Mouse (Mus musculus) limb, embryonic 10.5 days (tissue): ENCODE data around the gene Shb. TPM values are rescaled to one million over a fixed set of nuclear protein-coding genes. Genes with fewer than 3 reads are reported as not detected.

Source experiments
- DNase-seq: peaks from one replicate; pipeline ENCODE4 v3.0.0-alpha.2; 2017; ENCODE audit warnings: low spot score
- H3K27ac ChIP-seq: fragments of 300-500 bp; sonication (generic); 2 replicates; pipeline ENCODE4 v1.5.1; 2016; ENCODE audit warnings: mild to moderate bottlenecking
- H3K27me3 ChIP-seq: fragments of 300-500 bp; sonication (generic); 2 replicates; pipeline ENCODE4 v1.6.1; 2016; ENCODE audit warnings: low read depth, mild to moderate bottlenecking; ENCODE audit not compliant: poor library complexity, severe bottlenecking
- H3K36me3 ChIP-seq: fragments of 300-500 bp; sonication (generic); 2 replicates; pipeline ENCODE4 v1.6.1; 2016; ENCODE audit warnings: mild to moderate bottlenecking, moderate library complexity
- H3K4me1 ChIP-seq: fragments of 300-500 bp; sonication (generic); 2 replicates; pipeline ENCODE4 v1.6.1; 2016
- H3K4me3 ChIP-seq: fragments of 300-500 bp; sonication (generic); 2 replicates; pipeline ENCODE4 v1.5.1; 2016; ENCODE audit warnings: mild to moderate bottlenecking, moderate library complexity
- H3K9me3 ChIP-seq: fragments of 300-500 bp; sonication (generic); replicated peaks from 2 replicates; pipeline ENCODE4 v1.6.1; 2016; ENCODE audit warnings: mild to moderate bottlenecking
- WGBS: fragments of 180-500 bp; shearing (Covaris S2); methylation state at CpG from one replicate; pipeline ENCODE4 v1.1.7; 2016; 5-methylcytosine and 5-hydroxymethylcytosine counted together
- polyA plus RNA-seq: library from polyadenylated mRNA; unstranded; fragments of >200 nt; fragmentation: Nextera tagmentation; extraction: Ambion mirVana; gene quantifications from 2 replicates; pipeline ENCODE4 v1.2.1, GENCODE M21; 2016

Shb gene
- polyA plus RNA-seq, 1 experiment from 2014 or later, result 4.3 TPM

GRCm38 (mm10) chr4:45497282-45497681 is 35.0 kb downstream of the Shb start:
- no peak for DNase-seq
- H3K27me3 ChIP-seq, result 0 out of 2 replicates have a peak, but pooled peaks cover 14% of the 10 kb centered on the region
- H3K4me1 ChIP-seq, result peaks cover 98% of the 10 kb centered on the region
- H3K36me3 ChIP-seq, result no peaks in the 10 kb centered on the region
- WGBS, result 33% methylated on average over 6 of the region's 6 CpGs
- peak overlapping the region; percentile 62; the same call in 1 of the 2 replicates for H3K27ac ChIP-seq
- no peak overlapping the region for H3K4me3 ChIP-seq
- H3K9me3 ChIP-seq, result no peaks in the 10 kb centered on the region

DNA sequence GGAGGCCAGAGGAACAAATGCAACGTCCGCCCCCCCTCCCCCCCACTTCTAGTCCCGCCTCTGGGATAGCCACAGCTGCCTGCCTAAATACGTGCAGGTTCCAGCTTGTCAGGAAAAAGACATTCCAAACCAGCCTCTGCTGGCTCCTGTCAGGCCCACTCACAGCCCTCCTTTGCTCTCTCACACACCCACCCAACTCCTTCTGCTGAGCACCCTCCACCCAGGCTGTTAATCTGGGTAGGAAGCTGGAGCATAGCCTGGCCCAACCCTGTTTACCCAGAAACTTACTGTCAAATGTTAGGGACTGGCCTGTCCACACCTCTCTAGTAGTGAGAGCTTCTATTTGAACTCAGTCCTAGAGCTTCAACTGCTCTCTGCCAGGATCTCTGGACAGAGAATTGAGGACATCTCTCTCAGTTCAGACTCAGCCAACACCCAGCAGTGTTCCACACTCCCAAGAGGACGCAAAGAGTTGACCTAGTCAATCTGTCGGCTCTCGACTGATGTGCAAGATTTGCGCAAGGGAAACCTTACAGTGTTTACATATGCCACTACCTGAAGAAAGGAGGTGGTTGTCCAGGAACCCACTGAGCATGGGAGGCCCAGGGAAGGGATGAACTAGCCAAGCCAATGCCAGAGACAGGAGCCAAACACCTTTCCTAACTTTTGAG is 36.6 kb downstream of the Shb start:
- Histone ChIP-seq H3K4me3 (no peak overlapping the region), H3K27me3 (0 out of 2 replicates have a peak, but pooled peaks cover 7% of the 10 kb centered on the region), H3K27ac (peak overlapping the region; percentile 78), H3K36me3 (no peaks in the 10 kb centered on the region), H3K4me1 (peaks cover 99% of the 10 kb centered on the region), H3K9me3 (no peaks in the 10 kb centered on the region)
- no peak for DNase-seq
- 51% methylated on average over 8 of the region's 8 CpGs for WGBS

- no peak for DNase-seq
- peak overlapping the region; percentile 3; the same call in 1 of the 2 replicates for H3K4me3 ChIP-seq
- H3K36me3 ChIP-seq, result no peaks in the 10 kb centered on the region
- no peaks in the 10 kb centered on the region for H3K27me3 ChIP-seq
- H3K4me1 ChIP-seq, result peaks cover 99% of the 10 kb centered on the region
- WGBS, result 5% methylated on average over 6 of the region's 6 CpGs
- peak overlapping the region; percentile 78 for H3K27ac ChIP-seq
- H3K9me3 ChIP-seq, result no peaks in the 10 kb centered on the region
Observed at GRCm38 (mm10) chr4:45493786-45494400, 38.4 kb downstream of the Shb start.

DNA sequence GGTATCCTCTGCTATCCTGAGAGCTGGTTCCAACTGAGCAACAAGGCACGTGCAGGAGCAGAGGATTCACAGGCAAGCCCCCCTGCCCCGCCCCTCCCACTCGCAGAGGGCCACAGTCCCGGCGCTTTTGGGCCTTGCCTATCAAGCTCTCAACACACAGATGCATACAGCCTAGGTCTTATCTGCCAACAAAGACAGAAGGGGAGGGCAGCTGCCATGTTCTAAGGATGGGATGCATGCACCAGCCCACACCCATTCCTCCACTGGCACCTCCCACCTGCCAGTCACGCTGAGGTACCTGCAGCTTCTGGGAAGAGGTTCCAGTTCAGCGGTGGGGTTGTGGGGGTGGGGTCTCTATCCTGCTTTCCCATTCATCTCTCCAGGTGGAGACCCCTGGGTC is 39.2 kb downstream of the Shb start:
- Histone ChIP-seq H3K27me3 (no peaks in the 10 kb centered on the region), H3K36me3 (peaks cover 3% of the 10 kb centered on the region; the same call in 1 of the 2 replicates), H3K9me3 (no peaks in the 10 kb centered on the region), H3K27ac (peak overlapping the region; percentile 78), H3K4me1 (peaks cover 99% of the 10 kb centered on the region), H3K4me3 (0 out of 2 replicates have a peak overlapping the region, but pooled peaks have one; percentile 16)
- WGBS, result 9% methylated on average over 7 of the region's 7 CpGs
- DNase-seq, result no peak

- Histone ChIP-seq H3K36me3 (peaks cover 5% of the 10 kb centered on the region; the same call in 1 of the 2 replicates), H3K4me1 (peaks cover 99% of the 10 kb centered on the region), H3K4me3 (0 out of 2 replicates have a peak overlapping the region, but pooled peaks have one; percentile 16), H3K27ac (peak overlapping the region; percentile 78), H3K27me3 (no peaks in the 10 kb centered on the region), H3K9me3 (no peaks in the 10 kb centered on the region)
- 15% methylated on average over 5 of the region's 5 CpGs for WGBS
- no peak for DNase-seq
Observed at GRCm38 (mm10) chr4:45492681-45493081, 39.6 kb downstream of the Shb start.

- Histone ChIP-seq H3K4me3 (peak overlapping the region; percentile 25), H3K36me3 (peaks cover 12% of the 10 kb centered on the region), H3K27me3 (no peaks in the 10 kb centered on the region), H3K4me1 (peaks cover 97% of the 10 kb centered on the region), H3K9me3 (no peaks in the 10 kb centered on the region), H3K27ac (peak overlapping the region; percentile 78)
- WGBS, result 37% methylated on average over 16 of the region's 16 CpGs
- DNase-seq, result no peak
Observed at GRCm38 (mm10) chr4:45491685-45492601, 40.3 kb downstream of the Shb start.

- H3K27me3 ChIP-seq, result no peaks in the 10 kb centered on the region
- peak overlapping the region; percentile 79 for H3K27ac ChIP-seq
- 5% methylated on average over 6 of the region's 6 CpGs for WGBS
- peak overlapping the region; percentile 27 for H3K4me3 ChIP-seq
- no peaks in the 10 kb centered on the region for H3K9me3 ChIP-seq
- H3K4me1 ChIP-seq, result peaks cover 90% of the 10 kb centered on the region
- DNase-seq, result no peak
- H3K36me3 ChIP-seq, result peaks cover 17% of the 10 kb centered on the region
Observed at GRCm38 (mm10) chr4:45491119-45491679, 41.1 kb downstream of the Shb start.

- H3K4me1 ChIP-seq, result peaks cover 84% of the 10 kb centered on the region
- 9% methylated on average over 8 of the region's 8 CpGs for WGBS
- no peak for DNase-seq
- H3K27ac ChIP-seq, result peak overlapping the region; percentile 79
- H3K27me3 ChIP-seq, result no peaks in the 10 kb centered on the region
- peaks cover 19% of the 10 kb centered on the region for H3K36me3 ChIP-seq
- H3K4me3 ChIP-seq, result peak overlapping the region; percentile 27; the same call in 1 of the 2 replicates
- H3K9me3 ChIP-seq, result no peaks in the 10 kb centered on the region
Observed at GRCm38 (mm10) chr4:45490036-45490752, 42.1 kb downstream of the Shb start.

- DNase-seq, result no peak
- 44% methylated on average over 18 of the region's 18 CpGs for WGBS
- Histone ChIP-seq H3K4me1 (peaks cover 84% of the 10 kb centered on the region), H3K9me3 (no peaks in the 10 kb centered on the region), H3K27me3 (no peaks in the 10 kb centered on the region), H3K4me3 (peak overlapping the region; percentile 27; the same call in 1 of the 2 replicates), H3K36me3 (peaks cover 21% of the 10 kb centered on the region), H3K27ac (peak overlapping the region; percentile 79)
Observed at GRCm38 (mm10) chr4:45489141-45490035, 42.9 kb downstream of the Shb start.

DNA sequence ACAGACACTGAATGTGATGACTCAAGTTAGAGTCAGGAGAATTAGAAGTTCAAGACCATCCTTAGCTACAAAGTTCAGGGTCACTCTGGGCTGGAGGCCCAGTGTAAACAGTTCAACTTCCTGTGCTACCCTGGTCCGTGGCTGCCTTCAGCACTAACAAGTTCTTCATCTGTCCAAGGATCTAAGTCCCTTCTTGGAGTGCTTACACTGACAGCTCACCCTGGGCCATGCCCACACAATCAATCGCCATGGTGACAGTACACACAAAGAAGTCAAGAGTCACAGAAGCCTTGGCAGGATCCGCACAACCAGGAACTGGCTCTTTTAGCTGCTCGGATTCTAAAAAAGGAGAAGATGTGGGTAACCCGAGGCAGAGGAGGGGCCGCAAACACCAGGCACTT is 44.6 kb downstream of the Shb start:
- no peaks in the 10 kb centered on the region for H3K9me3 ChIP-seq
- H3K4me3 ChIP-seq, result no peak overlapping the region
- peaks cover 82% of the 10 kb centered on the region for H3K4me1 ChIP-seq
- H3K27ac ChIP-seq, result no peak overlapping the region
- H3K36me3 ChIP-seq, result peaks cover 21% of the 10 kb centered on the region
- WGBS, result 48% methylated on average over 6 of the region's 6 CpGs
- DNase-seq, result no peak
- H3K27me3 ChIP-seq, result no peaks in the 10 kb centered on the region

DNA sequence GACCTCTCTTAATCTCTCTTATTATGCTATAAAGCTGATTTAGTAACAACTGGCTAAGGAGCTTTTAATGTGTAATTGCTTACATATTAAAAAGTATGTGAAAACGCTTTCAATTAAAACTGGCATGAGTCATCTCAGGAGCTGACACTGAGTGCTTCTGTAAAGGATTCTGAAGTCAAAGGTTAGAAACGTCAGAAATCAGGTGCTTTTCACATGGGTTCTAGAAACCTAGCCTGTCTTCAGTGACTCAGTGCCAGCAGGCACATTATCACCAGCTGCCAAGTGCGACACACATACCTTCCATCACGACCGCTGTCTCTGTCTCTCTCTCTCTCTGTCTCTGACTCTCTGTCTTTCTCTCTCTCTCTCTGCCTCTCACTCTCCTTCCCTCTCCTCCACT is 47.2 kb downstream of the Shb start:
- 83% methylated on average over 5 of the region's 5 CpGs for WGBS
- peaks cover 81% of the 10 kb centered on the region for H3K4me1 ChIP-seq
- no peak overlapping the region; the same call in 1 of the 2 replicates for H3K27ac ChIP-seq

More for the DNA sequence above, 47.2 kb downstream of the Shb start:
- Histone ChIP-seq H3K4me3 (no peak overlapping the region), H3K27me3 (no peaks in the 10 kb centered on the region), H3K36me3 (peaks cover 21% of the 10 kb centered on the region), H3K9me3 (no peaks in the 10 kb centered on the region)
- no peak for DNase-seq
